Mouse (Mus musculus): ENCODE data around the gene Samd3.

Gene Samd3

GRCm38 (mm10) chr10:26314327-26314726 lies 84.8 kb downstream of the Samd3 start:
- DNase-seq = peak; percentile 27

- no peak for DNase-seq
Observed at GRCm38 (mm10) chr10:26320679-26321078, 91.2 kb downstream of the Samd3 start.
